Mouse (Mus musculus) heart, postnatal 0 days (tissue): ENCODE measurements around the gene Gm20431.

ENCODE experiments used
- CTCF ChIP-seq: IDR thresholded peaks from 2 replicates; pipeline ENCODE4 v1.5.1; 2016; ENCODE audit warnings: antibody characterized with exemption, control low read depth, low read depth
- EP300 ChIP-seq: IDR thresholded peaks from 2 replicates; pipeline ENCODE4 v1.6.1; 2016; ENCODE audit warnings: antibody characterized with exemption, low read depth

GRCm38 (mm10) chr2:167577186-167577785 lies 84.0 kb downstream of the Gm20431 start:
- TF ChIP-seq CTCF (no peak), EP300 (no peak)
